Comparison of ENCODE assay signal across 11 mouse cellular contexts in genomic region chr19:44023066-44023465, GRCm38 (mm10). TPM values are rescaled to one million over a fixed set of nuclear protein-coding genes. Genes with fewer than 3 reads are reported as not detected.
DNase-seq lines count a peak whose midpoint lies in the region.
"Had no signal": no experiment of that assay in that cellular context is flagged by ENCODE, and none has a peak within 500 bp of the region (broad histone marks: within the 10 kb centered on the region; RNA-seq: fewer than 3 reads in every experiment).

No protein-coding gene starts in this region.

- DNase-seq in adrenal gland, postnatal 14 days, result peak; percentile 7
- DNase-seq in adrenal gland, postnatal 4 days (ENCODE audit: low spot score in 2 of 2), result no peak
- DNase-seq in left cerebral cortex, postnatal 4 days, result peak; percentile 2
- DNase-seq in left cerebral cortex, postnatal 10 days (ENCODE audit: extremely low spot score in 1 of 2, low spot score in 2 of 2), result no peak
- peak; percentile 42 for DNase-seq in WW6 (ENCODE audit: low read depth, low spot score)
- peak; percentile 37 for DNase-seq in retina, postnatal 1 day
- DNase-seq in layer of hippocampus, adult 9-10 months (ENCODE audit: low spot score), result no peak
- no peak for DNase-seq in adrenal gland, postnatal 25 days
- DNase-seq: cerebellum, adult 2 months; lung, postnatal 36 days; right cerebral cortex, adult 18-20 months had no signal

- intact Hi-C loops in left cerebral cortex, postnatal 4 days (cut with DNase I), result no loop called here
- intact Hi-C loops in left cerebral cortex, postnatal 10 days (cut with DNase I), result no loop called here

RNA-seq across cellular contexts. Expression of gene Cyp2c23, which starts 5.9 kb away (rescaled TPM):
- total RNA-seq in adrenal gland, postnatal 14 days (2021), result 1.1 and 21.3 TPM in 2 replicates
- total RNA-seq in adrenal gland, postnatal 4 days (2021), result 10 to 100 TPM in 1 of 2 experiments, under 1 TPM in 1; 0.90 to 16.8 TPM
- total RNA-seq in left cerebral cortex, postnatal 4 days (2021), result not detected
- under 1 TPM in 1 of 2 experiments, not detected in 1; 0.28 TPM for total RNA-seq in left cerebral cortex, postnatal 10 days (2021)
- total RNA-seq in adrenal gland, postnatal 25 days (2021), result 1.4 and 3.9 TPM in 2 replicates

RNA-seq across cellular contexts. Expression of gene Cpn1, which starts 36.7 kb away (rescaled TPM):
- 0.86 and 23.9 TPM in 2 replicates for total RNA-seq in adrenal gland, postnatal 14 days (2021)
- total RNA-seq in adrenal gland, postnatal 4 days (2021), result 10 to 100 TPM; 15.0 to 17.9 TPM
- total RNA-seq in left cerebral cortex, postnatal 4 days (2021), result under 1 TPM in 1 of 2 experiments, not detected in 1; 0.18 TPM
- under 1 TPM; 0.21 to 0.24 TPM for total RNA-seq in left cerebral cortex, postnatal 10 days (2021)
- total RNA-seq in adrenal gland, postnatal 25 days (2021), result 0.67 TPM in 1 of 2 replicates, not detected in the other

RNA-seq across cellular contexts. Expression of gene Erlin1, which starts 46.5 kb away (rescaled TPM):
- 18.4 and 20.0 TPM in 2 replicates for total RNA-seq in adrenal gland, postnatal 14 days (2021)
- 10 to 100 TPM; 19.8 to 21.2 TPM for total RNA-seq in adrenal gland, postnatal 4 days (2021)
- 10 to 100 TPM; 23.4 to 26.1 TPM for total RNA-seq in left cerebral cortex, postnatal 4 days (2021)
- total RNA-seq in left cerebral cortex, postnatal 10 days (2021), result 10 to 100 TPM; 22.8 to 26.4 TPM
- 18.3 and 19.7 TPM in 2 replicates for total RNA-seq in adrenal gland, postnatal 25 days (2021)

Comparison
In these comparisons a context has a peak if more than half of its experiments do, and no peak if none do; other contexts are left out.
1. DNase-seq: peak in adrenal gland, postnatal 14 days (single experiment), left cerebral cortex, postnatal 4 days (single experiment), WW6 (single experiment) and retina, postnatal 1 day (single experiment); none in adrenal gland, postnatal 4 days (0 of 2), left cerebral cortex, postnatal 10 days (0 of 2), layer of hippocampus, adult 9-10 months (single experiment) and adrenal gland, postnatal 25 days (single experiment).